Mouse (Mus musculus): ENCODE data around the gene Pgpep1. TPM values are rescaled to one million over a fixed set of nuclear protein-coding genes. Genes with fewer than 3 reads are reported as not detected.

Gene Pgpep1
- polyA plus RNA-seq, 1 experiment from 2014 or later: 60.3 TPM

DNA sequence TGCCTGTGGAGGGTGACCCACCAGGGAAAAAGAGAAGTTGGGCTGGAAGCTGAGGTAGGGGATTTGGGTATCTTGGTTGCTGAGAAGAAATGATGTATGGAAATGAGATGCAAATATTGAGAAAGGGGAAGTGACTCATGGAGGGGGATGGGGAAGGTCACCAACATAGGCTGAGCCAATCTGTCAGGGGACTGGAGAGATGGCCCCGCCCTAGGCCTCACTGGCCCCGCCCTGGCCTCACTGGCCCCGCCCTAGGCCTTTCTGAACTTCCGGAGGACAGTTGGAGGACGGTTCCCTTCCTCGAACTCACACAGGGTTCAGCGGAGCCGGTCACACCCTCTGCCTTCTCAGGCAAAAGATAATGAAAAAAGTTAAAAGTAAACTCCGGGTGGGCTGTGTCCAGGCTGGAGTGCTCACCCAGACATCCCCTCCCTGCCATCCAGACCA is 41.3 kb downstream of the Pgpep1 start:
- Histone ChIP-seq H3K27ac (ENCODE audit: low read length) (no peak overlapping the region), H3K4me2 (ENCODE audit: low read length) (no peak overlapping the region), H3K9ac (replicated peaks; ENCODE audit: low read depth, low read length) (no peak overlapping the region), H3K27me3 (replicated peaks; ENCODE audit: control insufficient read depth, insufficient read depth, low read length) (no peaks in the 10 kb centered on the region), H3K4me1 (replicated peaks; ENCODE audit: control insufficient read depth, insufficient read depth, low read length) (no peaks in the 10 kb centered on the region), H3K36me3 (ENCODE audit: control insufficient read depth, insufficient read depth) (no peaks in the 10 kb centered on the region), H3K9me3 (ENCODE audit: control insufficient read depth, low read length) (no peaks in the 10 kb centered on the region), H3K4me3 (replicated peaks; ENCODE audit: low read length) (no peak overlapping the region)
- 36% methylated on average over 9 of the region's 9 CpGs for WGBS
- no peak for ATAC-seq

DNA sequence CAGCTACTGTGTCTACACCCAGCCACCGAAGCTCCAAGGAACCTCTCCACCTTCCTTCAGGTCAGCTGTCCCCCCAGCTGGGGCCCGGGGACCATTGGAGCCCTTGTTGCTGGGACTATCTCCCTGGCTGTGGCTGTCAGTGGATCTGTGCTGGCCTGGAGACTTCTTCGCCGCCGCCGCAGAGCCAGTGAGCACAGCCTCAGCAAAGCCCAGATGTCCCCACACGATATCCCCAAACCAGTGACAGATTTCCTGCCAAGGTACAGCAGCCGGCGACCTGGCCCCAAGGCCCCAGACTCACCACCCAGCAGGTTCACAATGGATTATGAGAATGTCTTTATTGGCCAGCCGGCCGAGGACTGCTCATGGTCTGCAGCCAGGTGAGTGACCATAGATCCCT is 42.2 kb downstream of the Pgpep1 start:
- no peak overlapping the region for H3K4me2 ChIP-seq (ENCODE audit: low read length)
- H3K27me3 ChIP-seq (replicated peaks; ENCODE audit: control insufficient read depth, insufficient read depth, low read length): no peaks in the 10 kb centered on the region
- ATAC-seq: no peak
- no peaks in the 10 kb centered on the region for H3K36me3 ChIP-seq (ENCODE audit: control insufficient read depth, insufficient read depth)
- no peaks in the 10 kb centered on the region for H3K9me3 ChIP-seq (ENCODE audit: control insufficient read depth, low read length)
- H3K9ac ChIP-seq (replicated peaks; ENCODE audit: low read depth, low read length): no peak overlapping the region
- no peaks in the 10 kb centered on the region for H3K4me1 ChIP-seq (replicated peaks; ENCODE audit: control insufficient read depth, insufficient read depth, low read length)
- WGBS: 82% methylated on average over 11 of the region's 11 CpGs
- H3K4me3 ChIP-seq (replicated peaks; ENCODE audit: low read length): no peak overlapping the region
- no peak overlapping the region for H3K27ac ChIP-seq (ENCODE audit: low read length)

DNA sequence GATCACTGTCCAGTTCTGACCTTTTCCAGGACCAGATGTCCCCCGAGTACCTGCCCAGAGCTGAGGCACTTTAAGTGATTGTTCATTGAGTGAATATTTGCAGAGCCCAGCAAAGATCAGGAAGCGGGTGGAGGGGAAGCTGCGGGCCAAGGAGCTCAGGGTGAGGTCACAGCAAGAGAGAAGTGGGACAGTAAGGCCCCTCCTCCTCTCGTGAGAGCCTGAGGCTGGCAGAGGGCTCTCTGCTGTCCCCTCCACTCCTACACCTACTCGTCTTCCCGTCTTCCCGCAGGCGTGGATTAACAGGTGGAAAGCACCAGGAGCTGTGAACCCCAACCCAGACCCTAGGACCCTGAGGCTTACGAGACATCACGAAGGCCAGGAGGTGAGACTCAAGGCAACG is 43.5 kb downstream of the Pgpep1 start:
- H3K27me3 ChIP-seq (replicated peaks; ENCODE audit: control insufficient read depth, insufficient read depth, low read length): no peaks in the 10 kb centered on the region
- 63% methylated on average over 11 of the region's 11 CpGs for WGBS
- H3K9ac ChIP-seq (replicated peaks; ENCODE audit: low read depth, low read length): no peak overlapping the region
- no peaks in the 10 kb centered on the region for H3K9me3 ChIP-seq (ENCODE audit: control insufficient read depth, low read length)
- no peaks in the 10 kb centered on the region for H3K36me3 ChIP-seq (ENCODE audit: control insufficient read depth, insufficient read depth)
- H3K4me3 ChIP-seq (replicated peaks; ENCODE audit: low read length): no peak overlapping the region
- ATAC-seq: no peak
- H3K4me2 ChIP-seq (ENCODE audit: low read length): no peak overlapping the region
- H3K4me1 ChIP-seq (replicated peaks; ENCODE audit: control insufficient read depth, insufficient read depth, low read length): peaks cover 2% of the 10 kb centered on the region
- no peak overlapping the region for H3K27ac ChIP-seq (ENCODE audit: low read length)

DNA sequence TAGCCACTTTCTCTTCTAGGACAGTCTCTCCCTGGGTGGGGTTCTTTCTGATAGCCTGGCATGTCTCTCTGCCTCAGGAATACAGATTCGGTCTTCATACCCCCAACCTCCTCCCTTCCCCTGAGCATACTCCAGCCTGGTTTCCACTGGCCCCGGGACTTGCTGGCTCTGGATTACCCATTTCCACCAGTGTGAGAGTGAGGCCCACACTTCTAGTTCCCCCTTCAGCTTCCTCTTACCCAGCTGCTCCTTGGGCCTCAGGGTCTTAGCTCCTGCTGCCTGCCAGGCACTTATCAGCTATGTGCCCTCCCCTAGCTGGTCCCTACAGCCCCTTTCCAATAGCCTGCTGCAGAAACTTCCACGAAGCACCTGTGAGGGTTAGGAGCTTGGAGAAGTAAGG is 44.3 kb downstream of the Pgpep1 start, which contains the start of gene Lrrc25:
Gene Lrrc25, plus strand, starts transcription at position 262 of the 400 bp plus-strand sequence.
- Histone ChIP-seq H3K9ac (replicated peaks; ENCODE audit: low read depth, low read length) (no peak within 1 kb of the TSS), H3K27ac (ENCODE audit: low read length) (no peak within 1 kb of the TSS), H3K4me3 (replicated peaks; ENCODE audit: low read length) (no peak within 1 kb of the TSS), H3K9me3 (ENCODE audit: control insufficient read depth, low read length) (no peaks in the 10 kb centered on the region), H3K4me1 (replicated peaks; ENCODE audit: control insufficient read depth, insufficient read depth, low read length) (peaks cover 9% of the 10 kb centered on the region), H3K27me3 (replicated peaks; ENCODE audit: control insufficient read depth, insufficient read depth, low read length) (no peaks in the 10 kb centered on the region), H3K4me2 (ENCODE audit: low read length) (no peak within 1 kb of the TSS), H3K36me3 (ENCODE audit: control insufficient read depth, insufficient read depth) (no peaks in the 10 kb centered on the region)
- no peak for ATAC-seq
- WGBS: 83% methylated on average over 3 of the region's 3 CpGs

DNA sequence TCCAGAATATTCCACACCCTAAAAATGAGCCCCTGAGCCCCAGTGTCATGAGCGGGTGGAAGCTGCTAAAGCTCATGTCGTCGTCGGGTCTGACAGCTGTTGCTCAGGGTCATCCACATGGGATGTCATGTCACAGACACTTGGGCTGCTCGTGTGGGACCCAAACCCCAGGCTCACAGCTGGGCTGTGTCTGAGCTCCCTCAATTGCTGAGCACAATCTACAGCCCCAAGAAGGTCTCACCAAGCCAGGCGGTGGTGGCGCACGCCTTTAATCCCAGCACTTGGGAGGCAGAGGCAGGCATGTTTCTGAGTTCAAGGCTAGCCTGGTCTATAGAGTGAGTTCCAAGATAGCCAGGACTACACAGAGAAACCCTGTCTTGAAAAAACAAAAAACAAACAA is 44.9 kb downstream of the Pgpep1 start:
- Histone ChIP-seq H3K27ac (ENCODE audit: low read length) (no peak overlapping the region), H3K9me3 (ENCODE audit: control insufficient read depth, low read length) (no peaks in the 10 kb centered on the region), H3K4me1 (replicated peaks; ENCODE audit: control insufficient read depth, insufficient read depth, low read length) (peaks cover 14% of the 10 kb centered on the region), H3K36me3 (ENCODE audit: control insufficient read depth, insufficient read depth) (no peaks in the 10 kb centered on the region), H3K27me3 (replicated peaks; ENCODE audit: control insufficient read depth, insufficient read depth, low read length) (no peaks in the 10 kb centered on the region), H3K4me3 (replicated peaks; ENCODE audit: low read length) (no peak overlapping the region), H3K9ac (replicated peaks; ENCODE audit: low read depth, low read length) (no peak overlapping the region), H3K4me2 (ENCODE audit: low read length) (no peak overlapping the region)
- WGBS: 87% methylated on average over 8 of the region's 8 CpGs
- ATAC-seq: no peak

DNA sequence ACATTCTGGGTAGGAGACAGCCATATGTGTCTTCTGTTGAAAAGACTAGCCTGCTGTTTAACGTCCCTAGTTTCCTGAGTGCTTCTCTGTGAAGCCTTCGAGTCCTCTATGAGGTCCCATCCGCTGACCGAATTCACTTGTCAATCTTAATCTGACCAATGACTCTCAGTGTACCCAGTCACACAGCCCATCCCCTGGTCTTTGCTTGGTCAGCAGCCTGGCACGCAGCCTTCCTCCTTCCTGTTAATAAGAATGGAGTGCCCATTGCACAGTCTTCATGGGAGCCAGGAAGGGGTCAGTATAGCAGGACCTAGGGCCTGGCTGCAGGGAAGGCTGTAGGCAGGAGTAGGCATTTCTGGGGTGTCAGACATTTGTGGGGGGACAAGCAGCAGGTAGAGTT is 45.7 kb downstream of the Pgpep1 start:
- ATAC-seq: no peak
- 71% methylated on average over 5 of the region's 5 CpGs for WGBS
- no peak overlapping the region for H3K27ac ChIP-seq (ENCODE audit: low read length)
- H3K4me3 ChIP-seq (replicated peaks; ENCODE audit: low read length): no peak overlapping the region
- no peaks in the 10 kb centered on the region for H3K36me3 ChIP-seq (ENCODE audit: control insufficient read depth, insufficient read depth)
- no peak overlapping the region for H3K9ac ChIP-seq (replicated peaks; ENCODE audit: low read depth, low read length)
- peaks cover 22% of the 10 kb centered on the region for H3K4me1 ChIP-seq (replicated peaks; ENCODE audit: control insufficient read depth, insufficient read depth, low read length)
- H3K4me2 ChIP-seq (ENCODE audit: low read length): no peak overlapping the region
- no peaks in the 10 kb centered on the region for H3K27me3 ChIP-seq (replicated peaks; ENCODE audit: control insufficient read depth, insufficient read depth, low read length)
- H3K9me3 ChIP-seq (ENCODE audit: control insufficient read depth, low read length): no peaks in the 10 kb centered on the region

DNA sequence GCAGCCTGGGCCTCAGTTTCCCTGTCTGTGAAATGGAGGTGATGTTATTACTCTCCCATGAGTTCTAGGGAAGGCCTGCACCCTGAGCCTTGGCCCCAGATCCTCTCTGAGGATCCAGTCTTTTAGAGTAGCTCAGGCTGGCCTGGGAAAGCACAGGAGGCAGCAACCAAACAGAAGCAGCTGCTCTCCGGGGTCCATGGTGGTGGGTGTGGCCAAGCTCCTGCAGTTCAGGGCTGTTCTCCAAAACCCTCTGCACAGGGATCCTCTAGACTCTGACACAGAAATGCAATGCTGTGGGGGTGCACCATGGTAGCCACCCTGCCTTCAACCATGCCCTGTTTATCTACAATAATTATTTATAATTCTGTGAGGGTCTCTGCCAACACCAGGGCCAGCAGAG is 46.4 kb downstream of the Pgpep1 start:
- no peak overlapping the region for H3K4me2 ChIP-seq (ENCODE audit: low read length)
- H3K27ac ChIP-seq (ENCODE audit: low read length): no peak overlapping the region
- WGBS: 5% methylated on average over 1 of the region's 1 CpGs
- H3K36me3 ChIP-seq (ENCODE audit: control insufficient read depth, insufficient read depth): no peaks in the 10 kb centered on the region
- no peaks in the 10 kb centered on the region for H3K9me3 ChIP-seq (ENCODE audit: control insufficient read depth, low read length)
- H3K4me3 ChIP-seq (replicated peaks; ENCODE audit: low read length): no peak overlapping the region
- peaks cover 29% of the 10 kb centered on the region for H3K4me1 ChIP-seq (replicated peaks; ENCODE audit: control insufficient read depth, insufficient read depth, low read length)
- no peak overlapping the region for H3K9ac ChIP-seq (replicated peaks; ENCODE audit: low read depth, low read length)
- peaks cover 5% of the 10 kb centered on the region; the same call in 1 of the 2 replicates for H3K27me3 ChIP-seq (replicated peaks; ENCODE audit: control insufficient read depth, insufficient read depth, low read length)
- no peak for ATAC-seq

DNA sequence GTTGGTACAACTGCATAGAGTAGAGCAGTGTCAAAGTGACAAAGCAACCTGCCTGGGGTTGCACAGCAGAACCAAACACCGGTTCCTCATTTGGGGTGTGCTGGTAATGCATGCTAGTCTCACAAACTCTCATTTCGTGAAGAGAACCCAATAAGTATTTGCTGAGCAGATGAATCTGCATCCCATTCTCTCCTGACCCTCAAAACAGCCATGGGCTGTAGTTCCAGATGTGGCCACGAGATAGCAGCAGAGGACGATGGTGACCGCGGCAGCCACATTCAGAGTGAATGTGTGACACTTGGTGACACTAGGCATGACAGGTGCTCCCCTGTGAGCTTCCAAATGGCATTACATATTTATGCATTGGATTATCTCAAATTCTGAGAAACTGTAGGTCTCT is 48.3 kb downstream of the Pgpep1 start:
- no peak for ATAC-seq
- H3K9me3 ChIP-seq (ENCODE audit: control insufficient read depth, low read length): no peaks in the 10 kb centered on the region
- peak overlapping the region; percentile 79 for H3K4me2 ChIP-seq (ENCODE audit: low read length)
- 0% methylated on average over 6 of the region's 6 CpGs for WGBS
- peaks cover 46% of the 10 kb centered on the region for H3K4me1 ChIP-seq (replicated peaks; ENCODE audit: control insufficient read depth, insufficient read depth, low read length)
- H3K9ac ChIP-seq (replicated peaks; ENCODE audit: low read depth, low read length): no peak overlapping the region; the same call in 1 of the 2 replicates
- peak overlapping the region; percentile 16; the same call in 1 of the 2 replicates for H3K27ac ChIP-seq (ENCODE audit: low read length)
- peak overlapping the region; percentile 39 for H3K4me3 ChIP-seq (replicated peaks; ENCODE audit: low read length)
- peaks cover 5% of the 10 kb centered on the region; the same call in 1 of the 2 replicates for H3K27me3 ChIP-seq (replicated peaks; ENCODE audit: control insufficient read depth, insufficient read depth, low read length)
- no peaks in the 10 kb centered on the region for H3K36me3 ChIP-seq (ENCODE audit: control insufficient read depth, insufficient read depth)

DNA sequence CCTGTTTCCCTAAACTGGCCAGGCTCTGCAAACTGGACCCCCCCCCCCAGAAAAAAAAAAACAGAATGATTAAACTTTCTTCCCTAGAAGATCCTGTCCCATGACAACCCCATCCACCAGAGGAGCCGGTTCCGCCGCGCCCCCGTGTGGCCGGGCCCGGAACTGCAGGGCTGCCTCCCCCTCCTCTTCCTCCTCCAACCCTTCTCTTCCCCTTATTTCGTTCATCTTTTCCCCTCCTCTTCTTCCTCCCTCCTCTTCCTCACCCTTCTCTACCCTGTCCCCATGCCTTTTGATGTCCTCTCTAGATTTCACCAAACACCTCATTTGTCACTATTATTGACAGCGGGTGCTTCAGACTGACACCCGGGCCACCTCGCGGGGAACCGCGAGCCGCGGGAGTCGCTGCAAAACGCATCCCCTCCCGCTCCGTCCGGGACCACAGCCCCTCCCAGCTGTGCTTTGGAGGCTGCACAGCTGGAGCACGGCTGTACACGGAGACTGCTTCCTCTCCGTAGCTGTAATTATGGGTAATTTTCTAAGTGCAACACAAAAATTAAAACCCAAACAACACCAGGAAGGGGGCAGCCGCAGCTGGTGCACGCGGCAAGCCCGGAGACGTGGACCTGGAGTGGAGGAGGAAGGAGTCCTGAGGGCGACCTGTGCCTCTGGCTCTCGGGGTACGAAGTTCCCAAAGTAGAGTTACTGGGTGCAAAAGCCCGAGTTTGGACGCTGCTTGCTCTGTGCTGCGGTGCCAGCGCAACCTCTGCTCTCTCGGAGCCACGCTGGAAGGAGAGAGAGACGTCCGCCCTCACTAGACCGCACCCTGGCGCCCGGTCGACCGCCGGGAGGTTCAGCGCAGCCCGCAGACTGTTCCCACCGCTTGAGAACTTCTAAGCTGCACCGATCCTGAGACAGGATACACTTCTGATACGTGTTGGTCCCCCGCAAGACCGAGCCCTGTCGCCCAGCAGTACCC is 49.1 kb downstream of the Pgpep1 start:
- H3K4me1 ChIP-seq (replicated peaks; ENCODE audit: control insufficient read depth, insufficient read depth, low read length): peaks cover 48% of the 10 kb centered on the region
- peak overlapping the region; percentile 79 for H3K4me2 ChIP-seq (ENCODE audit: low read length)
- H3K36me3 ChIP-seq (ENCODE audit: control insufficient read depth, insufficient read depth): no peaks in the 10 kb centered on the region
- peak overlapping the region; percentile 16; the same call in 1 of the 2 replicates for H3K27ac ChIP-seq (ENCODE audit: low read length)
- peak overlapping the region; percentile 46 for H3K9ac ChIP-seq (replicated peaks; ENCODE audit: low read depth, low read length)
- H3K9me3 ChIP-seq (ENCODE audit: control insufficient read depth, low read length): no peaks in the 10 kb centered on the region
- peak; percentile 10; the same call in 1 of the 2 replicates for ATAC-seq
- peak overlapping the region; percentile 39 for H3K4me3 ChIP-seq (replicated peaks; ENCODE audit: low read length)
- H3K27me3 ChIP-seq (replicated peaks; ENCODE audit: control insufficient read depth, insufficient read depth, low read length): peaks cover 5% of the 10 kb centered on the region; the same call in 1 of the 2 replicates
- WGBS: under 1% methylated on average over 54 of the region's 54 CpGs

All from forebrain, embryonic 16.5 days (tissue).